Mouse (Mus musculus) gastrocnemius, adult 8-10 months (tissue): ENCODE data around the gene Rnase2b. TPM values are rescaled to one million over a fixed set of nuclear protein-coding genes. Genes with fewer than 3 reads are reported as not detected.
"Not testable (repeated sequence)": the region's sequence is repeated elsewhere in the genome, so short reads cannot be mapped to it uniquely, and the experiment has no call there.

Source experiments
- DNase-seq, 2 experiments: peaks; one replicate each; pipeline ENCODE4 v3.0.0; 2022; ENCODE audit warnings: low spot score in 2 of 2
- total RNA-seq, 4 experiments: library from RNA; stranded (reverse); gene quantifications; 2 replicates each; pipeline ENCODE4 v1.2.4; 2022

Rnase2b gene
- total RNA-seq, 4 experiments from 2014 or later: not detected

GRCm38 (mm10) chr14:51152249-51152870, 9.7 kb upstream of the Rnase2b start:
- no peak for DNase-seq

GRCm38 (mm10) chr14:51156056-51156735, 5.9 kb upstream of the Rnase2b start:
- no peak for DNase-seq

GRCm38 (mm10) chr14:51156736-51157068, 5.4 kb upstream of the Rnase2b start:
- no peak for DNase-seq

GRCm38 (mm10) chr14:51157072-51157471, 5.0 kb upstream of the Rnase2b start:
- no peak for DNase-seq

- not testable (repeated sequence) for DNase-seq
These were observed 1.3 kb downstream of the Rnase2b start for GRCm38 (mm10) chr14:51163323-51163722.

GRCm38 (mm10) chr14:51165435-51165834, 3.4 kb downstream of the Rnase2b start:
- DNase-seq: no peak

- no peak for DNase-seq
These were observed 4.0 kb downstream of the Rnase2b start for GRCm38 (mm10) chr14:51166068-51166467.

- DNase-seq: not testable (repeated sequence)
These were observed 10.2 kb downstream of the Rnase2b start for GRCm38 (mm10) chr14:51172095-51172865.

GRCm38 (mm10) chr14:51172947-51173346, 10.9 kb downstream of the Rnase2b start:
- DNase-seq: not testable (repeated sequence)

- DNase-seq: no peak
These were observed 11.8 kb downstream of the Rnase2b start for GRCm38 (mm10) chr14:51173843-51174242.

- not testable (repeated sequence) for DNase-seq
These were observed 19.0 kb downstream of the Rnase2b start for GRCm38 (mm10) chr14:51181051-51181450.

- DNase-seq: no peak
These were observed 33.6 kb downstream of the Rnase2b start for GRCm38 (mm10) chr14:51195681-51196080.

GRCm38 (mm10) chr14:51199098-51200023, 37.3 kb downstream of the Rnase2b start, which contains the start of gene Ang2:
Gene Ang2 (minus strand): TSS chr14:51199148.
- no peak for DNase-seq

- DNase-seq: no peak
These were observed 38.0 kb downstream of the Rnase2b start for GRCm38 (mm10) chr14:51200054-51200453.

GRCm38 (mm10) chr14:51200466-51200865, 38.4 kb downstream of the Rnase2b start:
- no peak for DNase-seq

GRCm38 (mm10) chr14:51203115-51203514, 41.1 kb downstream of the Rnase2b start, which contains the start of gene Ear14:
Gene Ear14 (plus strand): TSS chr14:51203391.
- DNase-seq: no peak

Other genes with a start within 250 kb of the Rnase2b start
- gene Osgep, start 237.4 kb upstream of the Rnase2b start, total RNA-seq: 10 to 100 TPM; 42.4 to 63.1 (median 48.7) TPM
- gene Apex1, start 237.3 kb upstream of the Rnase2b start, total RNA-seq: 10 to 100 TPM; 30.8 to 35.9 (median 33.3) TPM
- gene Pip4p1, start 231.4 kb upstream of the Rnase2b start, total RNA-seq: 10 to 100 TPM; 12.4 to 19.8 (median 18.4) TPM
- gene Pnp, start 231.2 kb upstream of the Rnase2b start, total RNA-seq: 1 to 10 TPM; 2.2 to 4.4 (median 3.2) TPM
- gene Gm49342, start 217.7 kb upstream of the Rnase2b start, total RNA-seq: 1 to 10 TPM; 2.1 to 5.2 (median 3.3) TPM
- under 1 TPM in 3 of 4 experiments, not detected in 1; 0.29 to 0.64 (median 0.52) TPM for gene Pnp2, start 206.3 kb upstream of the Rnase2b start, total RNA-seq
- not detected for gene Rnase10, start 154.5 kb upstream of the Rnase2b start, total RNA-seq
- not detected for gene Rnase9, start 120.4 kb upstream of the Rnase2b start, total RNA-seq
- gene Rnase11, start 112.1 kb upstream of the Rnase2b start, total RNA-seq: not detected
- not detected for gene Rnase12, start 104.6 kb upstream of the Rnase2b start, total RNA-seq
- not detected for gene Olfr750, start 87.8 kb upstream of the Rnase2b start, total RNA-seq
- 10 to 100 TPM; 17.3 to 32.3 (median 23.6) TPM for gene Rnase4, start 71.2 kb upstream of the Rnase2b start, total RNA-seq
- 1 to 10 TPM; 1.2 to 3.0 (median 1.6) TPM for gene Ang, start 71.1 kb upstream of the Rnase2b start, total RNA-seq
- not detected for gene Eddm3b, start 47.8 kb upstream of the Rnase2b start, total RNA-seq
- not detected for gene Rnase6, start 38.4 kb upstream of the Rnase2b start, total RNA-seq
- gene Rnase1, start 15.5 kb upstream of the Rnase2b start, total RNA-seq: not detected
- not detected for gene Ang2, start 36.9 kb downstream of the Rnase2b start, total RNA-seq
- gene Ear14, start 41.1 kb downstream of the Rnase2b start, total RNA-seq: not detected
- gene Rnase2a, start 93.9 kb downstream of the Rnase2b start, total RNA-seq: 1 to 10 TPM in 2 of 4 experiments, under 1 TPM in 2; 0.48 to 5.7 (median 2.8) TPM
- not detected for gene Gm7247, start 199.5 kb downstream of the Rnase2b start, total RNA-seq
- gene Vmn2r88, start 248.6 kb downstream of the Rnase2b start, total RNA-seq: not detected